In the genomic region with DNA sequence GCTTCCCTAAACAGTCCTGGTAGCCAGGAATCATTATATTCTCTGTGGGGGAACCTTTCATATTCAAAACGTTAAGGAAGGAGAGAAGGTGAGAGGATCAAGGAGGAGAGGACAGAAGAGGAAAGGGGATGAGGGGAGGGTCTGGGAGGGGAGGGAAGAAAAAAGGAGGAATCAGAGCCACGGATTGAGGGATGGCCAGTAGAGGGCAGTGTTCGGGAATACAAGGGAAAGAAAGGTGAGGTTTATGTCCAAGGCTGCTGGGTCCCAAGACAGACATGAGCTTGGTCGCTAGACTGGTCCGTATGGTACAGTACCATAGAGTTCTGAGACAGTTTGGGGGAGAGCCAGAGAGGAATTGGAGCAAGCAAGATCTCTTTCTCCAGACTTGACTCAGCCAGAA, we compare ENCODE assay signal across 9 mouse cellular contexts.
DNase-seq lines count a peak whose midpoint lies in the region; ATAC-seq and TF ChIP-seq lines count a peak whose summit lies in the region.
"Had no signal": no experiment of that assay in that cellular context is flagged by ENCODE, and none has a peak within 500 bp of the region (broad histone marks: within the 10 kb centered on the region; RNA-seq: fewer than 3 reads in every experiment).

No protein-coding gene starts in this region.

- peak; percentile 32 for DNase-seq in hindbrain, embryonic 10.5 days (ENCODE audit: low spot score)
- peak; percentile 7 for DNase-seq in thymus, postnatal 4 days
- DNase-seq in thymus, postnatal 14 days = no peak
- peak; percentile 59 for DNase-seq in embryonic facial prominence, embryonic 11.5 days (ENCODE audit: low spot score)
- DNase-seq in thymus, postnatal 25 days = no peak
- DNase-seq in urinary bladder, adult 2 months (ENCODE audit: low spot score) = no peak

- no peak overlapping the region for H3K27ac ChIP-seq in hindbrain, embryonic 10.5 days
- H3K27ac ChIP-seq in hindbrain, embryonic 13.5 days = no peak overlapping the region
- H3K27ac ChIP-seq in embryonic facial prominence, embryonic 11.5 days (replicated peaks; ENCODE audit: low read depth, low read length) = no peak overlapping the region
- no peak overlapping the region for H3K27ac ChIP-seq in testis, adult 2 months (ENCODE audit: control insufficient read depth, insufficient read depth, low read depth, low read length)

- no peak overlapping the region for H3K9ac ChIP-seq in hindbrain, embryonic 13.5 days
- H3K9ac ChIP-seq in embryonic facial prominence, embryonic 11.5 days (replicated peaks; ENCODE audit: low read length) = no peak overlapping the region

- H3K36me3 ChIP-seq in hindbrain, embryonic 10.5 days = no peaks in the 10 kb centered on the region
- no peaks in the 10 kb centered on the region for H3K36me3 ChIP-seq in hindbrain, embryonic 13.5 days
- H3K36me3 ChIP-seq in embryonic facial prominence, embryonic 11.5 days (replicated peaks; ENCODE audit: control insufficient read depth, insufficient read depth, low read depth, low read length) = no peaks in the 10 kb centered on the region
- H3K36me3 ChIP-seq in testis, adult 2 months (ENCODE audit: control insufficient read depth, insufficient read depth, low read length) = no peaks in the 10 kb centered on the region

- TF ChIP-seq POLR2A in testis, adult 2 months (IDR thresholded peaks at IDR 0.05; ENCODE audit: control insufficient read depth, low read depth, low read length) = no peak

- H3K4me3 ChIP-seq in hindbrain, embryonic 10.5 days = no peak overlapping the region
- H3K4me3 ChIP-seq in hindbrain, embryonic 13.5 days = no peak overlapping the region
- H3K4me3 ChIP-seq in embryonic facial prominence, embryonic 11.5 days (ENCODE audit: low read depth, low read length) = no peak overlapping the region
- H3K4me3 ChIP-seq in testis, adult 2 months (ENCODE audit: control insufficient read depth, low read depth, low read length) = no peak overlapping the region
- H3K4me3 ChIP-seq: megakaryocyte, embryonic 14.5 days had no signal

- no peaks in the 10 kb centered on the region for H3K9me3 ChIP-seq in hindbrain, embryonic 10.5 days
- no peaks in the 10 kb centered on the region for H3K9me3 ChIP-seq in hindbrain, embryonic 13.5 days
- no peaks in the 10 kb centered on the region for H3K9me3 ChIP-seq in embryonic facial prominence, embryonic 11.5 days (replicated peaks; ENCODE audit: control insufficient read depth, low read length)
- H3K9me3 ChIP-seq: megakaryocyte, embryonic 14.5 days had no signal

- no peaks in the 10 kb centered on the region for H3K4me1 ChIP-seq in hindbrain, embryonic 10.5 days (replicated peaks)
- H3K4me1 ChIP-seq in hindbrain, embryonic 13.5 days (replicated peaks) = no peaks in the 10 kb centered on the region
- H3K4me1 ChIP-seq in embryonic facial prominence, embryonic 11.5 days (ENCODE audit: control insufficient read depth, insufficient read depth, low read length) = no peaks in the 10 kb centered on the region
- no peaks in the 10 kb centered on the region; the same call in 1 of the 2 replicates for H3K4me1 ChIP-seq in testis, adult 2 months (ENCODE audit: control insufficient read depth, insufficient read depth, low read length)
- H3K4me1 ChIP-seq: megakaryocyte, embryonic 14.5 days had no signal

- H3K4me2 ChIP-seq in hindbrain, embryonic 13.5 days = no peak overlapping the region
- no peak overlapping the region for H3K4me2 ChIP-seq in embryonic facial prominence, embryonic 11.5 days (ENCODE audit: low read depth, low read length)

- no peaks in the 10 kb centered on the region for H3K27me3 ChIP-seq in hindbrain, embryonic 10.5 days (ENCODE audit: insufficient read depth, poor library complexity, severe bottlenecking)
- no peaks in the 10 kb centered on the region for H3K27me3 ChIP-seq in hindbrain, embryonic 13.5 days
- H3K27me3 ChIP-seq in embryonic facial prominence, embryonic 11.5 days (ENCODE audit: control insufficient read depth, insufficient read depth, low read length) = no peaks in the 10 kb centered on the region
- H3K27me3 ChIP-seq in testis, adult 2 months (ENCODE audit: control insufficient read depth, insufficient read depth, low read length) = no peaks in the 10 kb centered on the region
- H3K27me3 ChIP-seq: megakaryocyte, embryonic 14.5 days had no signal

- ATAC-seq in hindbrain, embryonic 13.5 days (ENCODE audit: low FRiP score) = no peak
- no peak for ATAC-seq in embryonic facial prominence, embryonic 11.5 days (replicated peaks; ENCODE audit: insufficient number of reproducible peaks, low FRiP score, low TSS enrichment, low read depth)

- peak; percentile 47; the same call in 1 of the 2 replicates for TF ChIP-seq CTCF in testis, adult 2 months (IDR thresholded peaks at IDR 0.05; ENCODE audit: control insufficient read depth, insufficient read depth, insufficient replicate concordance, low read depth, low read length)

- 26% methylated on average over 5 of the region's 5 CpGs for WGBS in hindbrain, embryonic 10.5 days
- 28% methylated on average over 5 of the region's 5 CpGs for WGBS in hindbrain, embryonic 13.5 days
- WGBS in embryonic facial prominence, embryonic 11.5 days = 28% methylated on average over 5 of the region's 5 CpGs

Comparison
In these comparisons a context has a peak if more than half of its experiments do, and no peak if none do; other contexts are left out.
1. DNase-seq: peak in hindbrain, embryonic 10.5 days (single experiment), thymus, postnatal 4 days (single experiment) and embryonic facial prominence, embryonic 11.5 days (single experiment); none in thymus, postnatal 14 days (single experiment), thymus, postnatal 25 days (single experiment) and urinary bladder, adult 2 months (single experiment).